ENCODE assay signal across 26 mouse cellular contexts in the genomic region with DNA sequence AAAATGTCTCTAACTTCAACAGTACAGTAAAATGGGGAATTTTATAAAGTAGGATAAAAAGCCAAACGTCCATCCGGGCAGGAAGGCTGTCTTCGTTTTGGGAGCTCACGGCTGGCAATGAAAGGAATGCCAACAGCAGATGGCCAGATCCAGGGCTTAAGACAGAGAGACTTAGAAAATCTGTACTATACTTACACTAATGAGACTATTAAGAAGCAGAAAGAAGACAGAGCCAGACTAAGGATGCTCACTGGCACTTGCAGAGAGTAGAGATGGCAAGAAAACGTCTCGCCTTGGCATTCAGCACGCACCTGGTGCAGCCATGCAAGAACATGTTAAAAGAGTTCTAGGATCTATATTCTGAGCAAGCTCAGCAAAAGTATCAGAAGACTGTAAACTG.
DNase-seq lines count a peak whose midpoint lies in the region; TF ChIP-seq lines count a peak whose summit lies in the region.
"Had no signal": no experiment of that assay in that cellular context is flagged by ENCODE, and none has a peak within 500 bp of the region (broad histone marks: within the 10 kb centered on the region; RNA-seq: fewer than 3 reads in every experiment).

No protein-coding gene starts in this region.

- H3K36me3 ChIP-seq in thymus, adult 2 months (ENCODE audit: control insufficient read depth, insufficient read depth, low read length) = no peaks in the 10 kb centered on the region
- H3K36me3 ChIP-seq: embryonic facial prominence, embryonic 13.5 days; limb, embryonic 15.5 days; stomach, embryonic 15.5 days had no signal

- no peak for TF ChIP-seq CTCF in thymus, adult 2 months (IDR thresholded peaks at IDR 0.05; ENCODE audit: borderline replicate concordance, control insufficient read depth, extremely low read depth, insufficient read depth, low read length, poor library complexity)

- DNase-seq in cerebellum, adult 11-12 months = peak; percentile 9
- no peak for DNase-seq in cerebellum, adult 11 months
- peak; percentile 21 for DNase-seq in layer of hippocampus, adult 9-11 months
- no peak for DNase-seq in layer of hippocampus, postnatal 36 days
- DNase-seq in cerebellum, adult 9-11 months = peak; percentile 26
- DNase-seq in retina, postnatal 1 day = peak; percentile 14
- no peak for DNase-seq in thymus, adult 18-20 months
- no peak for DNase-seq in thymus, adult 2 months
- DNase-seq: adrenal gland, postnatal 10 days; embryo, embryonic 11 days; gastrocnemius, postnatal 10 days; heart, adult 11 months; kidney, postnatal 36 days; left cerebral cortex, postnatal 4 days; lung, embryonic 14.5 days had no signal

- no peak overlapping the region for H3K27ac ChIP-seq in thymus, adult 2 months (ENCODE audit: control insufficient read depth, insufficient read depth, low read length)
- H3K27ac ChIP-seq: embryonic facial prominence, embryonic 13.5 days; hindbrain, embryonic 10.5 days; hindbrain, postnatal 0 days; kidney, embryonic 15.5 days; limb, embryonic 15.5 days; liver, embryonic 14.5 days; midbrain, embryonic 13.5 days; neural tube, embryonic 12.5 days; stomach, embryonic 15.5 days had no signal

- no peaks in the 10 kb centered on the region for H3K4me1 ChIP-seq in thymus, adult 2 months (replicated peaks; ENCODE audit: control insufficient read depth, insufficient read depth, low read length)
- H3K4me1 ChIP-seq: embryonic facial prominence, embryonic 13.5 days; hindbrain, embryonic 10.5 days; kidney, embryonic 15.5 days; limb, embryonic 15.5 days; midbrain, embryonic 13.5 days; neural tube, embryonic 12.5 days; stomach, embryonic 15.5 days had no signal

- H3K4me3 ChIP-seq in thymus, adult 2 months (ENCODE audit: control insufficient read depth, insufficient read depth, low read length) = no peak overlapping the region
- H3K4me3 ChIP-seq: embryonic facial prominence, embryonic 13.5 days; erythroblast, embryonic 14.5 days; hindbrain, embryonic 10.5 days; kidney, embryonic 15.5 days; limb, embryonic 15.5 days; megakaryocyte, embryonic 14.5 days; midbrain, embryonic 13.5 days; neural tube, embryonic 12.5 days; stomach, embryonic 15.5 days had no signal

- 96% methylated on average over 7 of the region's 7 CpGs for WGBS in thymus, adult 2 months

- no peaks in the 10 kb centered on the region for H3K27me3 ChIP-seq in thymus, adult 2 months (ENCODE audit: control insufficient read depth, insufficient read depth, low read length)
- H3K27me3 ChIP-seq: embryonic facial prominence, embryonic 13.5 days; kidney, embryonic 15.5 days; limb, embryonic 15.5 days; megakaryocyte, embryonic 14.5 days; midbrain, embryonic 13.5 days; neural tube, embryonic 12.5 days; stomach, embryonic 15.5 days had no signal

- TF ChIP-seq POLR2A in thymus, adult 2 months (IDR thresholded peaks at IDR 0.05; ENCODE audit: control insufficient read depth, extremely low read depth, insufficient read depth, low read length, poor library complexity) = no peak

Comparison
In these comparisons a context has a peak if more than half of its experiments do, and no peak if none do; other contexts are left out.
1. DNase-seq: peak in cerebellum, adult 11-12 months (single experiment), layer of hippocampus, adult 9-11 months (single experiment), cerebellum, adult 9-11 months (single experiment) and retina, postnatal 1 day (single experiment); none in cerebellum, adult 11 months (single experiment), layer of hippocampus, postnatal 36 days (0 of 2), thymus, adult 18-20 months (0 of 2) and thymus, adult 2 months (single experiment).